Mouse (Mus musculus): Measurements from ENCODE around the gene Slc38a5.

Gene Slc38a5

DNA sequence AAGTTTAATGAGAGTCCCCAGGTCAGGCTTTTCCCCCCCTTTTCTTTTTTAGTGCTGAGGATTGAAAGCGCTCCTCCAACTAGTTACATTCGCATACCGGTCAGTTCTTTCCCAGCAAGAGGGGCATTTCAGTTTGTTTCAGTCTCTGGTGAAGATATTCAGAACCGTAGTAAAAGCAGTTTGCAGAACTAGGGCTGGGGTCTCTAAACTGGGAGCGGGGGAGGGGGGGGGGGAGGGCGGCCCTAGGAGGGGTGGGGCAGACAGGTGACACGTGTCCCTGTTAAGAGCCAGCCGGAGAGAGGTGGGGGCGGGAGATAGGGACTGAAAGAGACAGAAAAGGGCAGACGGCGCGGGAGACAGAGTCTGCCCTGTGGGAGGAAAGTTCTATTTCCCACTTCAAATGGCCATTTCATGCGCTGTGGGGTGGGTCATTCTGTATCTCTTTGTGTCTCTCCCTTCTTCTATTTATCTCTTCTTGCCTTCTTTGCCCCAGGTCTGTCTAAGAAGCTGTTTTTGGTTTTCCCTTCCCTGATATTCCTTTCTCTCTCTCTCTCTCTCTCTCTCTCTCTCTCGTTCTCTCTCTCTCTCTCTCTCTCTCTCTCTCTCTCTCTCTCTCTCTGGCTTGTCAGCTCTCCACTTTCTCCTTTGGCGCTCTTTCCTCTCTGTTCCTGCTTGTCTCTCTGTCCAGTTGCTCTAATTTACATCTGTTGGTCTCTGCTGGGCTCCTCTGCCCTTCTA lies at the start of gene Slc38a5:
Slc38a5 (plus strand) TSS at position 51 of the 738 bp plus-strand sequence.
- no peak for DNase-seq (ENCODE audit: low spot score)

DNA sequence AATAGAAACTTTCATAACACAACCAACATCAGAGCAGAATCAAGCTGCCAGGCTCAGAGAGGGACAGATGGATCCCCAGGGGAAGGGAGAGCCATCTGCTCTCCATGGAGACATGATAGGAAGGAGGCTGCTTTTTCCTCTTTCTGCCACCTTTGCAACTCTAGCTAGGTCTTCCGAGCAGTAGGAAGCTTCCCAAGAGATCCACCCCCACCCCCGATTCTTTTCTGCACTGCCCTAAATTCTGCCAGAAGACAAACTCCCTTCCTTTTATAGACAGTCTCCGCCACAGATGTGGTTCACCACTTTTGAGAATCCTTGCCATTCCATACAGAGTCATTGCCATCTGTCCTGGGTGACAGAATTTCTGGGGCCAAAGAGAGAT lies 48.6 kb upstream of the Slc38a5 start:
- DNase-seq (ENCODE audit: low spot score) = peak; percentile 45

DNA sequence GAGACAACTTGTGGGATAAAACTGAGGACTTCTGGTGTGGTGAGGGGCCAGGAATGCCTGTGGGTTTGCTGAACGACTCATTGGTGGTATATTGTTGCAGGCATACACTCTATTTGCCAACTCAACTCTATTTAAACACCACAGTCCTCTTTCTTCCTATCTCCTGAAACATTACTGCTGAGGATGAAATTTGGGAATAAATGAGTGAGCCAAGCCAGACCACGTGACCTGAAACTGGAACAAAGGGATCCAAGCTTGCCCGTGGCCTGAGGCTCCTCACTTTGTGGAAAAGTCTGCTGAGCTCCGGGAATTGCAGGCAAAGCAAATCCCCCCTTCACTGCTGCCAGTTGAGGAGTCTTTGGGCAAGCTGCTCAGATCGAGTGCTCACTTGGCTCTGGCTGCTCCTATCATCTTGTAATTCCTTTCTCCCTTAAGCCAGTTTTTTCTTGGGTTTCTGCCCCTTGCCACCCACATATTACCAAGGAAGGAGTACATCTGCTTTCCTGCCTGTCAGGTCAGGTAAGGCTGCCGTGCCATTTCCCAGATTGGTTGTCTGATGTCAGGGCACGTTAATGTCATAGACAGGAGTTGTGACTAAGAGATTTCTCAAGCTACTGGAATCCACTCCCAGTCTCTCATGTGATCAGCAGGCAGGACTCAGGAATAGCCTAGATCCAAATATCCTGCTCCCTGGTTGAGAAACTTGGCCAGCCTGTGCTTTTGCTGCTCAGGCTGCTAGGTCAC lies 48.1 kb upstream of the Slc38a5 start:
- peak; percentile 84 for DNase-seq (ENCODE audit: low spot score)

DNA sequence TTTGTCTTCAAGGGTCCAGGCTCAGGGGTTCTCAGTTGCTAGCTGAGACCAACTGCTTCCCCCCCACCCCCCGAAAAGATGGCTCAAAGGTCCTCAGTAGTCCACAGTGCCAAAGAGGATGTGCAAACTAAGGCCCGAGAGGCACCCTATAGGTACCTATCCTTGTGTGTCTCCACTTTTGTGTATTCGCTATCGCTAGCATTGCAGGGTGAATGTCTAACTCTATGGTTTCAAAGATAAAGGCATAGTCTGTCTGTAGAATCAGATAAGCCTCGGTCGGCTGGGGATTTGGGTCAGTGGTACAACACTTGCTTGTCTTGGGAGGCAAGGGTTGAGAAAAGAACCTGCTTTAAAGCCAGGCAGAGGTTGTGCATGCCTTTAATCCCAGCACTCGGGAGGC lies 47.5 kb upstream of the Slc38a5 start:
- DNase-seq (ENCODE audit: low spot score) = no peak

DNA sequence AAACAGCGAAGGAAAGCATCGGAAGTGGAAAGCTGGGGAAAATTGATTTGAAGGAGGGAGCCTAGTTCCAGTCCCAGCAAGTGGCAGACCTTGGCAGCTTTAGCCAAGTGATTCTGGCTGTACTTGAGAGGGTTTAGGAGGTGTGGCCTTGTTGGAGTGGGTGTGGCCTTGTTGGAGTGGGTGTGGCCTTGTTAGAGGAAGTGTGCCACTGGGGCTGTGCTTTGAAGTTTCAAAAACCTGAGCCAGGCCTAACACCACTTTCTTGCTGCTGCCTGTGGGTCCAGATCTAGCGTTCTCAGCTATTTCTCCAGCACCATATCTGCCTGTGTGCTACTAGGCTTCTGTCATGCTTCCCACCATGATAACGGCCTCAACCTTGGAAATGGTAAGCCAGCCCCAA lies 40.7 kb upstream of the Slc38a5 start:
- DNase-seq (ENCODE audit: low spot score) = no peak

DNA sequence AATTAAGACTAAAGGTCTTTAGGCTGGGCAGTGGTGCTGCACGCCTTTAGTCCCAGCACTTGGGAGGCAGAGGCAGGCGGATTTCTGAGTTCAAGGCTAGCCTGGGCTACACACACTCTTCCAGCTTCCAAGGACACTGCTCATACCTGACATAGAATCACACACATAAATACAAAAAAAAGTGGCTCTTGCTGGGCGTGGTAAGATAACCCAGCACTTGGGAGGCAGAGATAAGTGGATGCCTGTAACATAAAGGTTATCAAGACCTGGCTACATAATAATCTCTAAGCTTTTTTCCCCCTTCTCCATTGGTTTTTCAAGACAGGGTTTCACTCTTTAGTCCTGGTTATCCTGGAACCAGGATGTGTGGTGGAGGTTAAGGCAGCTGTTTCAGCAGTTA lies 37.3 kb upstream of the Slc38a5 start:
- DNase-seq (ENCODE audit: low spot score) = no peak

DNA sequence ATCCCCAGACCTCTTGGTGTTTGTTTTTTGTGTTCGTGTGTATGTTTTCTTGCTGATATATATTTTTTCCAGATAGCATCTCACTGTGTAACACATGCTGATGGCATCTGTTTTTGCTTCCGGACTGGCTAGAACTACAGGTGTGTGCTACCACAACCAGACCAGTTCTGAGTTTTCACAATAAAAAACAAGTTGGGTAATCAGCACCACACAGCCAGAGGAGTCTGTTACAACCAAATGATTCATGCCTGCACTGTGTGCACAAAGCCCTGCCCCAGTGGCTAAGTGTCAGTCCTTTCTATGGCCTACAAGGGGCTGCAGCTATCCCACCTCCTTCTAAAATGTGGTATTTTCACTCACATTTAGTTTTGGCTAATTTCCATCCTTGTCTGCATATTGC lies 34.2 kb upstream of the Slc38a5 start:
- DNase-seq (ENCODE audit: low spot score) = peak; percentile 25

DNA sequence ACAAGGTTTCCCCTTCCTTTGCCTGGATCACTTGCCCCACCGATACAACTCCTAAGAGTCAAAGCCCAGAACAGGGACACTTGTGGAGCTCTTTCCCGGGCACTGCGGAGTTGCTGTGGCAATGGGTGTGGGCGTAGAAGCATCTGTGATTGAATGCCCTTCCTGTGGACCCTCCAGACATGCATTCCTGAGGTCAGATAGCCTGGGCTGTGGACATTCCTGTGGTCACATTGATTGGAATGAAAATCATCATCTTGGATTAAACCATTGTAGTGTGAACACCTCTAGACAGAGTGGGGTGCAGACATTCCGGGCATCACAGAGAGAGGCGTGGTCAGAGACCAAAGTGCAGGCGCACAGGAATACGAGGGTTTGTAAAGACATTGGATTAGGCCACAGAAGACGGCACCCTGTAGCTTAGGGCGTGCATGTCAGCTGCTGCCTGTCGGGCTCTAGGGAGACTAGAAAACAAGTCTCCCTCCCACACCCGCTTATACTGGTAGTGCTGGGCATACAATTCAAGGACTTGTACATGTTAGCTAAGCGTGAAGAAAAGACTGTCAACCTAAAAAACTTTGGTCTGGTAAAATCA lies 32.0 kb upstream of the Slc38a5 start:
- DNase-seq (ENCODE audit: low spot score) = no peak

DNA sequence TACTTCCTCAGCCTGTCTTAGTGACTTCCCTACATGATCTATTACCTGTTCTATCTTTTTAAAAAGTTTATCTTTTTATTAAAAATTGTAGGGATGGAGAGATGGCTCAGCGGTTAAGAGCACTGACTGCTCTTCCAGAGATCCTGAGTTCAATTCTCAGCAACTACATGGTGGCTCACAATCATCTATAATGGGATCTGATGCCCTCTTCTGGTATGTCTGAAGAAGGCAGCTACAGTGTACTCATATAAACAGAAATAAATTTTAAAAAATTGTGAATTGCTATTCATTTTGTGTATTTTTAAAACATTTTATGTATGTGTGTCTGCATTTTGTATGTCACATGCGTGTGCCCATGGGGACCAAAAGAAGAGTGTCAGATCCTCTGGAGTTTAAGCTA lies 23.3 kb upstream of the Slc38a5 start:
- DNase-seq (ENCODE audit: low spot score) = no peak

DNA sequence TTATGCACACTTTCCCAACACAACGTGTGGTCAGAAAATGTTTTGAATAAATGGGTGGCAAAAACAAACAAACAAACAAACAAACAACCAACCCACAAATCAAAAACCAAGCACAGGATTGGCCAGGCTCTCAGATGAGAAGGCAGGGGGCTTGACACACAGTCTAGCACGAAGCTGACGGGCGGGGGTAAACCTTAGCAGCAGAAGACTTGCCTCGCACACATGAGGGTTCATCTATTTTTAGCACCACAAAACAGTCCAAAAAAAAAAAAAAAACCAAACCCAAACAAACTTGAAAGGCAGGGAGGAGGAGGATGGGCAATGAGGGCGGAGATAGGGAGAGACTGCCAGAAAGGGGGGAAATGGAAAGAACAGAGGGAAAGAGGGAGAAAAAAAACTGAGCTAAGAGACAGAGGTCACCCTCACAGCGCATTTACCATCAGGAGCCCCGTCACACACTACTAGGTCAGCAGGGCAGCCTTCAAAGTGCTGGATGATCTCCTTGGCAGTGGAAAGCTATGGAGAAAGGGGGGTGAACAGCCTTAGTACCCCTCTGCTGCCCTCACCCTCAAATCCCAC lies 22.3 kb upstream of the Slc38a5 start:
- DNase-seq (ENCODE audit: low spot score) = no peak

DNA sequence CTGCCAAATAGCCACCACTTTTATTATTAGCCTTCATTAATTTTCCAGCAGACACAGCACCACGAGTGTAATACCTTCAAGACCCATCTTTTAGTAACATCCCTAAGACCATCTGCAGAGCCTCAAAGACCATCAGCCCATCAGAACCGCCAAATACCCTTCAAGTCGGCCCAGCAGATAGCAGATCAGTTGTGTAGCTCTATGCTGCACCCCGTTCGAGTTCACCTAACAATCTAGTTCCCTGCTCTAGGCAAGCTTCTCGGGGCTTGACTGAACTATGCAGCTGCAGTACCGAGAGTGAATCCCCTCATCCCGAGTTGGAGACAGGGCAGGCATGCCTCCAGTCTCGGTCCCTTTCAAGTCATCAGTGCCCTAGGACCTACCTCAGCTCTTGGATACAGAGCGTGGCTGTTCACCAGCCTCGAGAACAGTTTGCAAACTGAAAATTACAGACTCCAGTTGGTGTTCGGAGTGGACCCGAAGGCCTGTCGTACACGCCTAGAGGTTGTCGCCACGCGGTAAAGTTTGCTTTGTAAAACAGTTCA lies 19.1 kb upstream of the Slc38a5 start:
- no peak for DNase-seq (ENCODE audit: low spot score)

DNA sequence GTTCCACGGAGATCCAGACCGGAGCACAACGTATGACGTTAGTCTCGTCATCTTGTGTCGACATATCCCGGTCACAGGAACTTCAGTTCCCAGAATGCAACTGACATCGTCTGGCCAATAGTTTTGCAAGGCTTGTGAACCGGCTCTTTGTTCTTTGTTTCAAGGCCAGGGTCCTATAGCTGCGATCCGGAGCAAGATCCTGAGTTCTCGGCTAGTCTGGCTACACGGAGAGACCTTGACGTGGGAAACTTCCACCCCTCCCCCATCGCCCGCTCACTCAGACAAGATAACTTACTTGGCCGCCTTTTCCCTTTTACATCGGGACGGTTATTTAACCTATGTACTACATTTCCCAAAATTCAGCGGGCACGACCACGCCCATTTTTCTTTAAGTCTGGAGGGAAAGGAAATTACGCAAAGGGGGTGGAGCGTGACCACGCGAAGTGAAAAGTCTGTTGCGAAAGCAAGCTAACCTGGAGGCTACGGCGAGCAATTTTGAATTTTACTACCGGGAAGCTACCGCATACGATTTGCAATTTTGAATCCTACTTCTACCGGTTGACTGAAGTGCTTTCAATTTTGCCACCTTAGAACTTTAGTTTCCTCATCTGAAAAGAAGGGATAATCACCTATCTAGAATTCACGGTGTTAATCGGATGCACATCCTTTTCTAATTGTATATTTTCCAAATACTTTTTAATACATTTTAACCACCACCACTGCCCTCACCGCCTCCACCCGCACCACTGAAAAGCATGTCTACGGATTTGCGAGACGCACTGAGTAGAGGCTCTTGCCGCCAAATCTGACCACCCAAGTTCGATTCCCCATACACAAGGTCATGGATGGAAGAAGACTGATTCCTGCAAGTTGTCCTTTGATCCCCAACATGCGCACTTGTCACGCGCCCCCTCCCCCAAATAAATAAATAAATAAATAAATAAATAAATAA lies 18.3 kb upstream of the Slc38a5 start, which contains the start of gene Ftsj1:
Ftsj1 (minus strand) TSS at position 73 of the 952 bp plus-strand sequence.
- peak; percentile 92 for DNase-seq (ENCODE audit: low spot score)

DNA sequence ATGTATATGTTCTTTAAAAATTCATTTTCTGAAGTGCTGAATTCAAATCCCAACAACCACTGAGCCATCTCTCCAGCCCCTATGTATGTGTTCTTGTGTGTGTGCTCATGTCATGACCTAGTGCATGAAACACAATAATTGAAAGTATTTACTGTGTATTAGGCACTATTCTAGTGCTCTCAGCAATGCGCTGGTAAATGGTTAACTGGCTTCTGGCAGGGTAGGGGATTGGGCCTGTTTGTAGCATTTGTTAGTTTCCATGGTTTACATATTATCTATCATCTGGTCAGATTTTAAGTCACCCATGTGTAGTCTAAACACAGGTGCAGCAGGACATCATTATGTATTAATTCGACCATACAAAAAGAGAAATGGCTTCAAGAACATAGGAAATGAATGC lies 17.2 kb upstream of the Slc38a5 start:
- no peak for DNase-seq (ENCODE audit: low spot score)

DNA sequence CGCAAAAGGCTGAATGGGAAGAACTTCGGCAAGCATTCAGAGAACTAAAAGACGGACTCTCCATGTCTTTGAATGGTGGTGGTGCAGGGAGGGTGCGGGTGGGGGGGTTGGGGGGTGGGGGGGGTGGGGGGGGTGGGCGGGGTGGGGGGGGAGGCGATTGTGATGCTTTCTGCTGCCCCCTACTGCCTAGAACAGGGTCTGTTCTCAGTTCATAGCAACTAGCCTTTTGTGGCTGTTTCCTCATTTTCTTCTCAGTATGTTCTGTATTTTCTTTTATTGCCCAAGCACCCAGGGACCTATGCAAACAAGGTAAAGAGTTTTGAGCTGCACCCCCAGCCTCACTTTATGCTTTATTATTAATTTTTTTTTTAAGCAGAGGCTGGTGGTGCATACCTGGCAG lies 15.1 kb upstream of the Slc38a5 start:
- no peak for DNase-seq (ENCODE audit: low spot score)

DNA sequence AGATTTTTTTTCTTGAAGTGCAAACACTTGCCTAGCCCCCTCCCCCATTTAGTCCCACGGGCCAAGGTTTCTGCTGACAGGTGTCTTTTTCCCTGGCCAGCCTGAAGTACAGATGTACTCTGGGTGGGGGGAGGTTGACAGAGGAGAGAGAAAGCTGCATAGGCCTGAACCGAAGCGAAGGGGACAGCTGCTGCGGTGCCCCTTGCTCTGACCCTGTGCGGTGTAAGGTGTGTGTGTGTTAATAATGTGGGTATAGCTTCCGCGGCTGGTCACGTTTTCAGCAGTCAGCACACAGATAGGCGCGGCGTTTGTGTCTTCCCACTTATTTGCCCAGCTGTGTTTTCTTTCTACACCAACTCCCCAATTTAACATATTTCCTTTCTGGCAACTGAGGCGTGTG lies 11.5 kb upstream of the Slc38a5 start:
- DNase-seq (ENCODE audit: low spot score) = no peak

DNA sequence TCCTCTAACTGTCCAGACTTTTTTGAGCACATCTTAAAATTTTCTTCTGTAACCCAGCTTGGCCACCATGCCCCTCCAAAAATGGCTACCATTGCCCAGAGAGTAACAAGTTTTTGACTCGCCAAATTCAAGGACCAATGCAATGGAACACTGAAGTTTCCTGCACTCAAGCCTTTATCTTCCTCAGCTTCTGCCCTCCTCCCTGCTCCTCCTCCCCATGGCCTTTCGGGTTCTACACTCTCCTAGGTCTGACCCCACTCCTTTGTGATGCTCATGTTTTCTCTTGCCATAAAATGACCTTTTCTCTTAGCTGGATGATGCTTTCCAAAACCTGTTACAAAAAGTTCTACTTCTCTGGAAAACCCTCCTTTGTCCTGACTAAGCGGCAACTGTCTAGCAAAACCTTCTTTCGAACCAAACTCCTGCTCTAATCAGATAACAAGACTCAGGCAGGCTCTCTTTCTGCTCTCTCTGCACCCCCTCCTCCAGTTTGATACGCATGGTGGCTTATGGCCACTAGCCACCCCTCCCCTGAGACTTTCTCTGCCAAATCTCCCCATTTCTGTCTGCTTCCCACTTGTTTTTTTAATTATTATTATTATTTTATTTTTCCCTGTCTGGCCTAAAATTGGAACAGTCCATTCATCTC lies 7.7 kb upstream of the Slc38a5 start:
- no peak for DNase-seq (ENCODE audit: low spot score)

DNA sequence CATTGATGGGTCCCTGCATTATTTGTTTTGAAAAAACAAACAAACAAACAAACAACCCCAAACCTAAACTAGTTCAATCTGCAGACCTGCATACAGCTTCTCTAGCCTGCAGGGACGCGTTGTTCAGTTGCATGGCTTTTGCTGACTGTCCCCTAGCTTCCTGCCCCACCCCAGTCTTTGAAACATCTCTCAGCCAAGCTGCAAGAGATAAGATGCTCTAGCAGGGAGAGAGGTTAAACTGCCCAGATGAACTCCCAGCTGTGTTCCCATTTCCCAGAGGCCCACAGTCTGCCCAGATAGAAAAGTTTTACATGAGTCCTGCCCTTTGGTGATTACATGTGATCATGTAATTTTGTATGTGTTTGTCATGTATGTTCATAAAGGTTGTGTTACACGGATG lies 6.7 kb upstream of the Slc38a5 start:
- no peak for DNase-seq (ENCODE audit: low spot score)

DNA sequence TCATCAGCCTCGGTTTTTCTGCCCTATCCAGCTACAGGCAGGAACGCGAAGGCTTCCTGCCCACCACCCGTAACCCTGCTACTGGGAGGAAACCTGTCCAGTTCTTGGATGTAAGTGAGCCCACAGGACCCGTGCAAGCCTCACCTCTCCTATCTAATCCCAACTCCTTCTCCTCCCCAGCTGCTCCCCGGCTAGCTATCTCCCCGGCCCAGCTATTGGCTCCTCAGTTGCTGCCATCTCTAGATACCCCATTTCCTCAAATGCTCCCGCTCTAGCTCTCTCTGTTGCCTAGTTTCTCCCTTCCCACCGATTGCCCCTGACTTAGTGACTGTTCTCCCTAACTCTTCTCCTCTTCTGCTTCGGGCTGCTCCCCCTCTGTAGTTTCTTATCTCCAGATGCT lies 1.1 kb downstream of the Slc38a5 start:
- DNase-seq (ENCODE audit: low spot score) = no peak

DNA sequence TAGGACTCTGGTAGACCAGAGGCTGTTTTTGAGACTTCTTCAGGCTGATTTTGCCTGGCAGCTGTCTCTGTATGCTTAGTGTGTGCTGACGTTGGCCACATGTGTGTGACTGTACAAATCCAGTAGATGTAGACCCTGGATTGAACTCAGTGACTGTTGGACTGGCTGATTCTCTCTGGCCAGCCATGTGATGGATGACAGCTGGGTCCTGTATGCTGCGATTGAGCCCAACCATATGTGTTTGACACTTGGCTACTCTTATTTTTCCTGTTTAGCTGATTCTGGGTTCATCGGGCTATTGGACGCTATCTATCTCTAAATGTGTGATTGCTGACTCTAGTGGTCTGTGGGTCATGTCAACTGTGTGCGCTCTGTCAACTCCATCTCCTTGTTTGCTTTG lies 3.1 kb downstream of the Slc38a5 start:
- DNase-seq (ENCODE audit: low spot score) = no peak

DNA sequence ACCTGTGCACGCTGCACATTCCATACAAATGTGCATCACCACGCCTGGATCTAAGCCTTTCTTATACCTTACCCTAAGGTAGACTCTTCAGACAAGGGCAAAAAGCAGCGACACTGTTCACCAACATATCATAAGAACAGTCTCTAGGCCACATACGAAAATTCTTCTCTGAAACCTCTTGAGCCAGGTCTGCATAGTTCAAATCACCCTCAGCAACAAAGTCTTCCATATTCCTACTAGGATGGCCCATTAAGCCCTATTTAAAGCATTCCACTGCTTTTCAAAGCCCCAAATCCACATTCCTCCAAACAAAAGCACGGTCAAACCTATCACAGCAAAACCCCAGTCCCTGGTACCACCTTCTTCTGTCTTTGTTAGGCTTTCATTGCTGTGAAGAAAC lies 17.7 kb downstream of the Slc38a5 start:
- no peak for DNase-seq (ENCODE audit: low spot score)

DNA sequence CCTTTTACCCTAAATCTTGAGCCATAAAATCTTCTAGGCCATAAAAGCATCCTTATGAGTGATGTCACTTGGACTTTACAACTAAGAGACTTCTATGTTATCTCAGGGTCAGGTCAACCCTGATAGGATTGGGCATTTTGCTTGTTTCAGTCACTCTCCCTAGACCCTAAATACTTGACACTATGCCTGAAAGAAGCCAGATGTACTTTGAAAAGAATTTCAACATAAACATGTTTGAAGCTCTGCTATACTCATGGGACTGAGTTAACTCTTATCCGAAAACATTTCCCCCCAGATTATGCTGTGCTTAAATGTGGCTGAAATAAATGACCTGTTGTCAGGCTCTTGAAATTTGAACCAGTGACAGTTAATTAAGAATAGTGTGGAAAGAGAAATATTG lies 38.4 kb downstream of the Slc38a5 start:
- DNase-seq (ENCODE audit: low spot score) = no peak
